Mouse (Mus musculus): Measurements from ENCODE around the gene Nfic. TPM values are rescaled to one million over a fixed set of nuclear protein-coding genes. Genes with fewer than 3 reads are reported as not detected.

Nfic gene
- total and polyA plus RNA-seq, 3 experiments: 2.0 to 9.7 TPM; not detected in 1

DNA sequence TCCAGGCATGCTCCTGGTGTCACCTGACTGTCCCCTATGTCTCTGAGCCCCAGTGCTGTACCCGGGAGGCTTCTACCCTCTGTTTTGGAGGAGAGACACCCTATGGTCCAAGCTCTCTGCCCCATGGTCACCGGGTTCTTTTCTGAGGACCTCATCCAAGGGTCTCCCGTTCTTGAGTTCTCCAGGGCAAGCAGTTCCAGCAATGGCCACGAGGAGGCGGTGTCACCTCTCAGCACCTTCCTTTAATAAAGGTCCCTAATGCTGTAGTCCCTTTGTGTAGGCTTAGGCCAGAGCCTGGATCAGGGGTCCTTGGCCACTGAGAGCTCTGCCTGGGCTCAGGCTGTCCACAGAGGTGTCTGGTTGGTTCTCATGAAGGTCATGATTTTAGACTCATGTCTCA, 60.3 kb downstream of the Nfic start (continued):
- TF ChIP-seq E2F4 (IDR thresholded peaks at IDR 0.05; ENCODE audit: borderline replicate concordance, low read depth, low read length) (no peak), RCOR1 (IDR thresholded peaks at IDR 0.05; ENCODE audit: low read depth, low read length) (no peak), SMC3 (IDR thresholded peaks at IDR 0.05; ENCODE audit: low read depth, low read length) (peak; percentile 94), KAT2A (conservative IDR thresholded peaks at IDR 0.05; ENCODE audit: low read depth, low read length) (no peak), MYC (IDR thresholded peaks at IDR 0.05; ENCODE audit: low read depth, low read length) (0 out of 2 replicates have a peak, but pooled peaks have one; percentile 30), CTCF (IDR thresholded peaks at IDR 0.05 in 2 of 3, conservative IDR thresholded peaks at IDR 0.05 in 1 of 3; ENCODE audit: control insufficient read depth in 1 of 3, insufficient read depth in 1 of 3, low read depth in 2 of 3, low read length in 3 of 3, poor library complexity in 1 of 3, severe bottlenecking in 1 of 3) (peak; percentile 91 to 100 (median 93))

DNA sequence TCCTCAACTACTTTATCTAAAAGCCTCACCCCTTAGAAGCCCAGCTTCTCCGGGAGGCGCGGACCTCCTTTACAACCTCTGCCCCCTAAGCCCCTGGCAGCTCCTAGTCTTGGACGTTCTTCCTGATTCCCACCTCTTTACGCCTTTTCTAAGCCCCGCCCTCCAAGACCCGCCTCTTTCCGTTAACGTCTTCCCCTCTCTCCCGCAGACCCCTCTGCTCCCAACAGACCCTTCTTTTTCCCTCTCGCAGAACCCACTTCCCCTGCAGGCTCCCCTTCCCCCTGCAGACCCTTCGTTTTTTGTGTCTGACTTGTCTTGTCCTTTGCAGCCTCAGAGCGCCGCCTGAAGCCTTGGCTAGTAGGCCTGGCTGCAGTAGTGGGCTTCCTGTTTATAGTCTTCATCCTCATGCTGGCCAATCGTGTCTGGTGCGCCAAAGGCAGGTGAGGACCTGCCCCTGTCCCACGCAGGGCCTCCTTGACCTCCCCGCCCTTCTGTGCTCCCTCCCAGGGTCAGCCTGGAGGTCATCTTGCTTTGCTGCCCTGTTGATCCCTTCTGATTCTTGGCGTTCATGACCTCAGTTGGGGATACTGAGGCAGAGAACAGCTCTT, 61.9 kb downstream of the Nfic start:
- no peaks in the 10 kb centered on the region for H3K79me2 ChIP-seq (ENCODE audit: control insufficient read depth, insufficient read depth, low read length, poor library complexity)
- TF ChIP-seq RCOR1 (IDR thresholded peaks at IDR 0.05; ENCODE audit: low read depth, low read length) (no peak), TBP (IDR thresholded peaks at IDR 0.05; ENCODE audit: low read depth, low read length) (0 out of 2 replicates have a peak, but pooled peaks have one; percentile 26), ZC3H11A (IDR thresholded peaks at IDR 0.05; ENCODE audit: low read depth, low read length) (no peak), TCF12 (IDR thresholded peaks at IDR 0.05; ENCODE audit: low read depth, low read length) (no peak; the same call in 1 of the 2 replicates), ZNF384 (IDR thresholded peaks at IDR 0.05; ENCODE audit: low read depth, low read length) (no peak), NELFE (IDR thresholded peaks at IDR 0.05; ENCODE audit: low read depth, low read length) (peak; percentile 42; the same call in 1 of the 2 replicates), MAFK (IDR thresholded peaks at IDR 0.05; ENCODE audit: borderline replicate concordance, low read depth, low read length) (no peak), E2F4 (IDR thresholded peaks at IDR 0.05; ENCODE audit: borderline replicate concordance, low read depth, low read length) (no peak), UBTF (IDR thresholded peaks at IDR 0.05; ENCODE audit: borderline replicate concordance, insufficient read depth, low read depth, low read length) (no peak), ELF1 (IDR thresholded peaks at IDR 0.05; ENCODE audit: low read depth, low read length) (peak; percentile 61), MEF2A (IDR thresholded peaks at IDR 0.05; ENCODE audit: extremely low read depth, insufficient replicate concordance, low read depth, low read length, poor library complexity, severe bottlenecking) (no peak), MXI1 (IDR thresholded peaks at IDR 0.05; ENCODE audit: low read depth, low read length) (peak; percentile 43; the same call in 1 of the 2 replicates), MYB (IDR thresholded peaks at IDR 0.05; ENCODE audit: low read depth, low read length) (peak; percentile 85), CHD2 (IDR thresholded peaks at IDR 0.05; ENCODE audit: low read length) (no peak), SMC3 (IDR thresholded peaks at IDR 0.05; ENCODE audit: low read depth, low read length) (no peak), GABPA (IDR thresholded peaks at IDR 0.05; ENCODE audit: low read depth, low read length) (no peak), JUND (IDR thresholded peaks at IDR 0.05; ENCODE audit: low read depth, low read length) (no peak), ZKSCAN1 (IDR thresholded peaks at IDR 0.05; ENCODE audit: low read depth, low read length) (no peak), ETS1 (IDR thresholded peaks at IDR 0.05; ENCODE audit: low read depth, low read length) (no peak), POLR2AphosphoS5 (IDR thresholded peaks at IDR 0.05; ENCODE audit: borderline replicate concordance, low read depth, low read length) (no peak), HCFC1 (IDR thresholded peaks at IDR 0.05; ENCODE audit: low read depth, low read length) (peak; percentile 58; the same call in 1 of the 2 replicates), POLR2A (IDR thresholded peaks at IDR 0.05; ENCODE audit: control insufficient read depth in 1 of 2, insufficient read depth in 1 of 2, low read depth in 1 of 2, low read length in 2 of 2, poor library complexity in 1 of 2) (peak in 1 of 2 experiments; percentile 55; a peak in 1 of 4 replicates), GATA1 (IDR thresholded peaks at IDR 0.05; ENCODE audit: low read depth, low read length) (no peak), SIN3A (IDR thresholded peaks at IDR 0.05; ENCODE audit: low read length) (peak; percentile 35; the same call in 1 of the 2 replicates), TAL1 (IDR thresholded peaks at IDR 0.05; ENCODE audit: low read length) (no peak), POLR2AphosphoS2 (IDR thresholded peaks at IDR 0.05; ENCODE audit: low read length) (no peak; the same call in 1 of the 2 replicates), MAZ (IDR thresholded peaks at IDR 0.05; ENCODE audit: low read depth, low read length) (peak; percentile 20; the same call in 1 of the 2 replicates), MAX (IDR thresholded peaks at IDR 0.05; ENCODE audit: low read length) (no peak), MYC (IDR thresholded peaks at IDR 0.05; ENCODE audit: low read depth, low read length) (no peak), BHLHE40 (IDR thresholded peaks at IDR 0.05; ENCODE audit: borderline replicate concordance, low read depth, low read length) (no peak)
- H3K9ac ChIP-seq (ENCODE audit: control insufficient read depth, low read depth, low read length, poor library complexity, severe bottlenecking): peak overlapping the region; percentile 91
- no peaks in the 10 kb centered on the region for H3K27me3 ChIP-seq (ENCODE audit: control insufficient read depth in 1 of 2, insufficient read depth in 2 of 2, low read length in 2 of 2)
- peak overlapping the region; percentile 77 for H3K27ac ChIP-seq (ENCODE audit: control insufficient read depth, low read depth, low read length)
- H3K4me1 ChIP-seq (ENCODE audit: control insufficient read depth in 1 of 2, insufficient read depth in 2 of 2, low read length in 2 of 2): peaks cover 6 to 14% of the 10 kb centered on the region in 2 experiments; a peak in 3 of 4 replicates
- peak; percentile 71 for DNase-seq (ENCODE audit: low read depth, low spot score)
- H3K9me3 ChIP-seq (replicated peaks; ENCODE audit: insufficient read depth, low read length): no peaks in the 10 kb centered on the region
- no peaks in the 10 kb centered on the region for H3K36me3 ChIP-seq (ENCODE audit: control insufficient read depth in 1 of 2, insufficient read depth in 2 of 2, low read length in 2 of 2)
- H3K4me3 ChIP-seq (ENCODE audit: control insufficient read depth in 1 of 2, insufficient read depth in 1 of 2, low read depth in 2 of 2, low read length in 2 of 2): peak overlapping the region; percentile 85 to 86

All from MEL (cell line).